Mouse (Mus musculus) right cerebral cortex, adult 18-20 months (tissue): Measurements from ENCODE around the gene Pdcd1lg2.
A peak's percentile ranks its signal among the peaks of the same experiment; 100 is the strongest.
"Not testable (repeated sequence)": the region's sequence is repeated elsewhere in the genome, so short reads cannot be mapped to it uniquely, and the experiment has no call there.

ENCODE experiments used
- DNase-seq: peaks from one replicate; pipeline ENCODE4 v3.0.0; 2022; ENCODE audit warnings: mixed read lengths

Gene Pdcd1lg2

GRCm38 (mm10) chr19:29384412-29384811, 26.3 kb upstream of the Pdcd1lg2 start:
- no peak for DNase-seq

GRCm38 (mm10) chr19:29384994-29385393, 25.7 kb upstream of the Pdcd1lg2 start:
- no peak for DNase-seq

GRCm38 (mm10) chr19:29385822-29386221, 24.9 kb upstream of the Pdcd1lg2 start:
- no peak for DNase-seq

GRCm38 (mm10) chr19:29388818-29389217, 21.9 kb upstream of the Pdcd1lg2 start:
- DNase-seq, result no peak

- no peak for DNase-seq
Observed at GRCm38 (mm10) chr19:29390483-29390882, 20.2 kb upstream of the Pdcd1lg2 start.

- no peak for DNase-seq
Observed at GRCm38 (mm10) chr19:29391279-29391678, 19.4 kb upstream of the Pdcd1lg2 start.

- DNase-seq, result no peak
Observed at GRCm38 (mm10) chr19:29393333-29393732, 17.4 kb upstream of the Pdcd1lg2 start.

GRCm38 (mm10) chr19:29394721-29395120, 16.0 kb upstream of the Pdcd1lg2 start:
- DNase-seq, result no peak

GRCm38 (mm10) chr19:29396353-29396752, 14.4 kb upstream of the Pdcd1lg2 start:
- DNase-seq, result no peak

- DNase-seq, result no peak
Observed at GRCm38 (mm10) chr19:29399786-29400185, 10.9 kb upstream of the Pdcd1lg2 start.

- no peak for DNase-seq
Observed at GRCm38 (mm10) chr19:29400466-29400865, 10.3 kb upstream of the Pdcd1lg2 start.

GRCm38 (mm10) chr19:29402621-29403020, 8.1 kb upstream of the Pdcd1lg2 start:
- DNase-seq, result no peak

GRCm38 (mm10) chr19:29403251-29403650, 7.5 kb upstream of the Pdcd1lg2 start:
- DNase-seq, result no peak

GRCm38 (mm10) chr19:29405388-29405787, 5.3 kb upstream of the Pdcd1lg2 start:
- peak; percentile 4 for DNase-seq

- no peak for DNase-seq
Observed at GRCm38 (mm10) chr19:29406042-29407017, 4.4 kb upstream of the Pdcd1lg2 start.

GRCm38 (mm10) chr19:29412476-29413420, 2.0 kb downstream of the Pdcd1lg2 start:
- DNase-seq, result no peak

GRCm38 (mm10) chr19:29414513-29414912, 3.8 kb downstream of the Pdcd1lg2 start:
- no peak for DNase-seq

GRCm38 (mm10) chr19:29414917-29415316, 4.2 kb downstream of the Pdcd1lg2 start:
- not testable (repeated sequence) for DNase-seq

GRCm38 (mm10) chr19:29416393-29416902, 5.7 kb downstream of the Pdcd1lg2 start:
- no peak for DNase-seq

GRCm38 (mm10) chr19:29417188-29417587, 6.5 kb downstream of the Pdcd1lg2 start:
- no peak for DNase-seq

- DNase-seq, result no peak
Observed at GRCm38 (mm10) chr19:29417894-29418293, 7.2 kb downstream of the Pdcd1lg2 start.

GRCm38 (mm10) chr19:29418661-29419115, 8.0 kb downstream of the Pdcd1lg2 start:
- DNase-seq, result no peak

GRCm38 (mm10) chr19:29419506-29419905, 8.8 kb downstream of the Pdcd1lg2 start:
- DNase-seq, result no peak
